Mouse (Mus musculus): ENCODE results near the gene Gna14. TPM values are rescaled to one million over a fixed set of nuclear protein-coding genes. Genes with fewer than 3 reads are reported as not detected.
A peak's percentile ranks its signal among the peaks of the same experiment; 100 is the strongest.

The Gna14 gene
- polyA plus RNA-seq, 1 experiment from 2014 or later, result 0.79 TPM

DNA sequence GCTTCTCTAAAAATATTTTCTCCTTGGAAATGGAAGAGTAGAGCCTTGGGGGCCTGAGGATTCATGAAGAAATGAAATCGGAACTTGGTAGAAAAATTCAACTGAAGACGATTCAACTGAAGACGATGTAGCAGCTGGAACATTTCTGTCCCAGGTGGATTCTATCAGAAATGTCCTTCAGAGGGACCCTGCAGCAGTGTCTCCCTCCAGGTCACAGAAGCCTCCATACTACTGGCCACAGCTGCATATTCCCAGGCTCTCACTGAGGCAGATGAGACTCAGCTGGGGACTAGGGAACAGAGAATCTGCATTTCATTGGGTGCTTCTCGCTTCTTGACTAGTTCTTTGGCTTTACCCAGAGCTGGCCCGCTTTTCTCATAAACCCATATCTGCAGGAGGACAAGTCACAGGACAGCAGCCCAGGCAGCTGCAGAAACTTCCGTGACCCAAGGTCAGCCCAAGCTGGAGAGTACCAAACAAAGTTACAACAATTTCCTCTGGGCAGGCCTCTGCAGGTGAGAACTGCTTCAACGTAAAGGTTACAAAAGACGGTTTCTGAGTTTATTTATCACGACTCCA, 90.8 kb downstream of the Gna14 start:
- H3K4me1 ChIP-seq (ENCODE audit: insufficient read depth), result no peaks in the 10 kb centered on the region
- no peak overlapping the region for H3K27ac ChIP-seq (ENCODE audit: low read depth)
- H3K36me3 ChIP-seq (replicated peaks; ENCODE audit: insufficient read depth, low read length), result no peaks in the 10 kb centered on the region
- 78% methylated on average over 9 of the region's 9 CpGs for WGBS (ENCODE audit: insufficient replicate concordance)
- ATAC-seq, result no peak
- no peaks in the 10 kb centered on the region for H3K9me3 ChIP-seq (ENCODE audit: low read length)
- H3K4me3 ChIP-seq (ENCODE audit: low read depth, low read length), result no peak overlapping the region
- no peak overlapping the region for H3K9ac ChIP-seq (replicated peaks)
- H3K4me2 ChIP-seq (ENCODE audit: low read depth, low read length), result no peak overlapping the region
- no peaks in the 10 kb centered on the region for H3K27me3 ChIP-seq (ENCODE audit: insufficient read depth, low read length)
- no peak for DNase-seq
- no peak for TF ChIP-seq EP300 (IDR thresholded peaks at IDR 0.05; ENCODE audit: low read depth)
- TF ChIP-seq CTCF (IDR thresholded peaks at IDR 0.05; ENCODE audit: low read depth), result no peak

DNA sequence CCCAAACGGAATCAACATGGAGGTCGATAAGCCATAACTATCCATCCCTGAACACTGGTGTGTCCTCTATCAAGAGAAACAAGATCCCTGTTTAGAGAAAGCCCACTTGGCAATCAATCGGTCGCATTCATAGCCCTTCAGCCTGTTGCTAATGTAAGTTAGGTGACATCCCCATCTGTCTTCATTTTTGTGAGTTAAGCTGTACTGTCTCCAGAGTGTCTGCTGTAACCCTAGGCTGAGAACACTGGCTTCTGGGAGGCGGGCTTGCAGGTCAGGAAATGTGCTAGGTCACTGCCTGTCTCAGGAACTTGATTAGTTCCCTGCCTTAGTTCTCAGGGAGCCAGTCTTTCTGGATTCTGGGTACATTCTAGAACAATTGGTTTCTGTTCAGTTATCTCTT, 91.5 kb downstream of the Gna14 start:
- DNase-seq (no peak), ATAC-seq (no peak)
- Histone ChIP-seq H3K9ac (replicated peaks) (no peak overlapping the region), H3K36me3 (replicated peaks; ENCODE audit: insufficient read depth, low read length) (no peaks in the 10 kb centered on the region), H3K4me2 (ENCODE audit: low read depth, low read length) (no peak overlapping the region), H3K4me3 (ENCODE audit: low read depth, low read length) (no peak overlapping the region), H3K9me3 (ENCODE audit: low read length) (no peaks in the 10 kb centered on the region), H3K27me3 (ENCODE audit: insufficient read depth, low read length) (no peaks in the 10 kb centered on the region), H3K4me1 (ENCODE audit: insufficient read depth) (no peaks in the 10 kb centered on the region), H3K27ac (ENCODE audit: low read depth) (no peak overlapping the region)
- 79% methylated on average over 5 of the region's 5 CpGs for WGBS (ENCODE audit: insufficient replicate concordance)
- TF ChIP-seq EP300 (IDR thresholded peaks at IDR 0.05; ENCODE audit: low read depth) (no peak), CTCF (IDR thresholded peaks at IDR 0.05; ENCODE audit: low read depth) (no peak)

DNA sequence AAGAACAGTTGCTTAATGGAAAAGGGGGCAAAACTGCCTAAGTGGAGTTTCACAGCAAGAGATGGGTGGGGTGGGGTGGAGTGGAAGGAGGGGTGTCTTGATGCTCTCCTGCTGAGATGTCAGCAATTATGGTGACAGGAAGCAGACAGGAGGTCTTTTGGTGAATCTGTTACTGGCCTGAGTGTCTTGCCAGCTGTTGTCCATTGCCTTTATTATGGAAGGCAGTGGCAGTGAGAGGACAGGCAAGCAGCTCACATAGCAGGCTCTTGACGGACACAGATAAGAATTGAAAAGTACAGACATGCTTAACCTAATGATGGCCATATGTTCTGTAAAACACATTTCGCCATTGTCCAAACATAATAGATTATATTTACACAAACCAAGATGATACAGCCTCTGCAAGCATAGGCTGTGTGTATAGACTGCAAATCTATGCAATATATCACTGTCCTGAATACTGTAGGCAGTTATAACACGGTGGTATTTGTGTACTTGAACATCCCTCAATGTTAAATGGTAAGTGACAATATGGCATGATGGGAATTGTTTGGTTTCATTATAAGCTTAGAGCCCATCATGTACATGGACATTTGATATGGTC, 92.8 kb downstream of the Gna14 start:
- no peak overlapping the region for H3K4me2 ChIP-seq (ENCODE audit: low read depth, low read length)
- ATAC-seq (no peak), DNase-seq (no peak)
- no peak overlapping the region for H3K4me3 ChIP-seq (ENCODE audit: low read depth, low read length)
- no peak for TF ChIP-seq EP300 (IDR thresholded peaks at IDR 0.05; ENCODE audit: low read depth)
- no peak for TF ChIP-seq CTCF (IDR thresholded peaks at IDR 0.05; ENCODE audit: low read depth)
- H3K9ac ChIP-seq (replicated peaks), result no peak overlapping the region
- H3K36me3 ChIP-seq (replicated peaks; ENCODE audit: insufficient read depth, low read length), result no peaks in the 10 kb centered on the region
- H3K27me3 ChIP-seq (ENCODE audit: insufficient read depth, low read length), result no peaks in the 10 kb centered on the region
- H3K27ac ChIP-seq (ENCODE audit: low read depth), result no peak overlapping the region
- H3K4me1 ChIP-seq (ENCODE audit: insufficient read depth), result no peaks in the 10 kb centered on the region
- H3K9me3 ChIP-seq (ENCODE audit: low read length), result no peaks in the 10 kb centered on the region
- 70% methylated on average over 3 of the region's 3 CpGs for WGBS (ENCODE audit: insufficient replicate concordance)

DNA sequence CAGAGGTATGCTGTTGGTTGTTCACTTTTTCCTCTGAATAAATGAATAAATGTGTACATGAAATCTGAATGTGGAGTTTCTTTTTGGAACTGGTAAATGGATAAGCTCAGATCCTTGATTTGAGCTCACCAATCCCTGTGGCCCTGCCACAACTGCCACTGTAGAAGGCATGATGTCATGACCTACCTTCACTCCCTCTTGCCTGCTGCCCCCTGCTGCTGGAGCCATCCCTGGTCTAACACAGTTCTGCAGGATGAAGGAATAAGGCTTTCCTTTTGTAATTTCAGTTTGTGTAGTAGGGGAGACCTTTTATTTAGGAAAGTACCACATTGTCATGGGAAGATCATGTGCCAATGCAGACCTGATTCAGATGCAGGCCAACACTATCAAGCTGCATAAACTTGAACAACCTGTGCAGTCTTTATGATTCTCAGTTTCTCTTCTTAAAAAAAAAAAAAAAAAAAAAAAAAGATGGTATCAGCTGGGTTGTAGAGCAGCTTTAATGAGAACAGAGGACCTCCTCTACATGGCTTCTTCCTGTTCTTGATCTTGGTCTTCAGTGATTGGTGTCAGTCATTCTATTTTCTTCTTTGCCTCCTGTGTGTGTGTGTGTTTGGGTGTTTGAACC, 93.8 kb downstream of the Gna14 start:
- DNase-seq, result peak; percentile 65
- TF ChIP-seq CTCF (IDR thresholded peaks at IDR 0.05; ENCODE audit: low read depth), result peak; percentile 78
- no peak for TF ChIP-seq EP300 (IDR thresholded peaks at IDR 0.05; ENCODE audit: low read depth)
- ATAC-seq, result no peak; the same call in 1 of the 2 replicates

DNA sequence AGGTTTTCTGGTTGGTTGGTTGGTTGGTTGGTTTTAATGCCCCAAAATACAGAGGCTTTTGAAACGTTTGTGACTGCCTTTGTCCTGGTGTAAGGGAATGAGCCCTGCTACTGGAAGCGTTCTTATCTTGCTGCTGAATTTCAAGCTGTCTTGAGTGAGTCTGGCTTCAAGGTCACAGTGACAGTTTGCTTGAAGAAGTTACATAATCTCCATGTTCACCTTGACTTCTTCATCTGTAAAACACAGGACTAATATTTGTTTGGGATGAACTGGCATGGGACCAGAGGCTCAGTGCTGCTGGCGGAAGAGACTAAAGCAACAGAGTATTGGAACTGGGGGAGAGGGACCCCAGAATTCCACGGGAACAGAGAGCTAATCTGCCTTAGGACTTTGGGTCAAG, 94.4 kb downstream of the Gna14 start:
- Histone ChIP-seq H3K4me3 (ENCODE audit: low read depth, low read length) (no peak overlapping the region), H3K27ac (ENCODE audit: low read depth) (no peak overlapping the region), H3K4me1 (ENCODE audit: insufficient read depth) (no peaks in the 10 kb centered on the region), H3K27me3 (ENCODE audit: insufficient read depth, low read length) (no peaks in the 10 kb centered on the region), H3K9ac (replicated peaks) (no peak overlapping the region), H3K36me3 (replicated peaks; ENCODE audit: insufficient read depth, low read length) (no peaks in the 10 kb centered on the region), H3K9me3 (ENCODE audit: low read length) (no peaks in the 10 kb centered on the region), H3K4me2 (ENCODE audit: low read depth, low read length) (no peak overlapping the region)
- 51% methylated on average over 4 of the region's 4 CpGs for WGBS (ENCODE audit: insufficient replicate concordance)
- TF ChIP-seq CTCF (IDR thresholded peaks at IDR 0.05; ENCODE audit: low read depth) (no peak), EP300 (IDR thresholded peaks at IDR 0.05; ENCODE audit: low read depth) (no peak)
- DNase-seq (no peak), ATAC-seq (no peak)

More for the DNA sequence above, 93.8 kb downstream of the Gna14 start:
- no peak overlapping the region for H3K27ac ChIP-seq (ENCODE audit: low read depth)
- no peak overlapping the region for H3K4me3 ChIP-seq (ENCODE audit: low read depth, low read length)
- H3K36me3 ChIP-seq (replicated peaks; ENCODE audit: insufficient read depth, low read length), result no peaks in the 10 kb centered on the region
- H3K27me3 ChIP-seq (ENCODE audit: insufficient read depth, low read length), result no peaks in the 10 kb centered on the region
- H3K9ac ChIP-seq (replicated peaks), result no peak overlapping the region
- H3K4me1 ChIP-seq (ENCODE audit: insufficient read depth), result no peaks in the 10 kb centered on the region
- no peaks in the 10 kb centered on the region for H3K9me3 ChIP-seq (ENCODE audit: low read length)
- H3K4me2 ChIP-seq (ENCODE audit: low read depth, low read length), result no peak overlapping the region

DNA sequence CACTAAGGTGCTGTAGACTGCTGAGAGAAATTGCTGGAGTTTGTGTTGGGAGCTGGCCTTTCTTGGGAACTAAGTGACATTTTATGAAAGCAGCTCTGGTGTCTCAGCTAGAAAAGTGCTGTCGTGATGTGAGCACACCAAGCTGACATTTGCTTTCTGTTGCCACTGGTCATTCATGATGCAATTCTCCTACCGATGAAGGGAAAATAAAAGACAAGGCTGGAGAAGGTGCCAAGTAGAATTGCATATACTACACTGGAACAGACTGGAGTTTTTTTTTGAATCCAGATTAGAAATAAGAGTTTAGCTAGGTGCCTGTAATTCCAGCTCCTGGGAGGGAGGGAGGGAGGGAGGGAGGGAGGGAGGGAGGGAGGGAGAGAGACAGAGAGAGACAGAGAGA, 98.7 kb downstream of the Gna14 start:
- TF ChIP-seq EP300 (IDR thresholded peaks at IDR 0.05; ENCODE audit: low read depth) (no peak), CTCF (IDR thresholded peaks at IDR 0.05; ENCODE audit: low read depth) (no peak)
- ATAC-seq (no peak), DNase-seq (no peak)
- no peaks in the 10 kb centered on the region for H3K27me3 ChIP-seq (ENCODE audit: insufficient read depth, low read length)
- no peak overlapping the region for H3K27ac ChIP-seq (ENCODE audit: low read depth)
- no peaks in the 10 kb centered on the region for H3K36me3 ChIP-seq (replicated peaks; ENCODE audit: insufficient read depth, low read length)
- no peak overlapping the region for H3K4me2 ChIP-seq (ENCODE audit: low read depth, low read length)
- no peaks in the 10 kb centered on the region for H3K4me1 ChIP-seq (ENCODE audit: insufficient read depth)
- WGBS (ENCODE audit: insufficient replicate concordance), result 85% methylated on average over 2 of the region's 2 CpGs
- no peak overlapping the region for H3K4me3 ChIP-seq (ENCODE audit: low read depth, low read length)
- H3K9me3 ChIP-seq (ENCODE audit: low read length), result no peaks in the 10 kb centered on the region
- no peak overlapping the region for H3K9ac ChIP-seq (replicated peaks)

All from liver, postnatal 0 days (tissue).